ENCODE assay signal across 8 mouse cellular contexts in the genomic region with DNA sequence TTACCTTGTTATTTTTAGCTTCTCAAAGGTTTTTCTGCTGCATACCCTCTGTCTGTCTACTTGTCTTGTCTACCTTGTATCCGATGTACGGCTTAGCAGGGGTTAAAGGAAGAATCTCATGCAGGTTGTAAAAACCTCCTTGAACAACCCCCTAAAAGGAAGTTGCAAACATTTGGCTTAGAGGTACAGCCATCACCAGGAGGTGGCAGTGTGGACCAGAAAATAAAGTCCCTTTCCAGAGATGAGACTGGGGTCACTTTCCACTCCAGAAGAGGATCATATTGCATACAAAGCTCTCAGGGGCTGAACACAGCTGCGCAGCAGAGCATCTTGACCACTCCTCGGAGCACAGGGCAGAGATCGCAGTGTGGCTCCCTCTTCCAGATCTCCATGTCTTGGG.
DNase-seq lines count a peak whose midpoint lies in the region; ATAC-seq lines count a peak whose summit lies in the region.

No protein-coding gene starts in this region.

- 17% methylated on average over 5 of the region's 5 CpGs for WGBS in hindbrain, embryonic 16.5 days
- WGBS in midbrain, embryonic 13.5 days: 17% methylated on average over 5 of the region's 5 CpGs

- 0 out of 2 replicates have a peak, but pooled peaks cover 7% of the 10 kb centered on the region for H3K27me3 ChIP-seq in hindbrain, embryonic 16.5 days (replicated peaks; ENCODE audit: control insufficient read depth, insufficient read depth, low read length)
- peaks cover 44% of the 10 kb centered on the region for H3K27me3 ChIP-seq in midbrain, embryonic 13.5 days

- no peak overlapping the region for H3K4me2 ChIP-seq in hindbrain, embryonic 16.5 days (ENCODE audit: low read length)
- H3K4me2 ChIP-seq in midbrain, embryonic 13.5 days (replicated peaks): no peak overlapping the region

- no peak overlapping the region for H3K27ac ChIP-seq in hindbrain, embryonic 16.5 days (ENCODE audit: low read depth, low read length)
- no peak overlapping the region for H3K27ac ChIP-seq in midbrain, embryonic 13.5 days

- no peaks in the 10 kb centered on the region for H3K9me3 ChIP-seq in hindbrain, embryonic 16.5 days (ENCODE audit: control insufficient read depth, low read length)
- no peaks in the 10 kb centered on the region for H3K9me3 ChIP-seq in midbrain, embryonic 13.5 days

- ATAC-seq in hindbrain, embryonic 16.5 days: peak; percentile 70
- ATAC-seq in midbrain, embryonic 13.5 days: peak; percentile 55; the same call in 1 of the 2 replicates

- no peak overlapping the region; the same call in 1 of the 2 replicates for H3K9ac ChIP-seq in hindbrain, embryonic 16.5 days (ENCODE audit: low read depth, low read length)
- H3K9ac ChIP-seq in midbrain, embryonic 13.5 days (replicated peaks): no peak overlapping the region

- no peaks in the 10 kb centered on the region; the same call in 1 of the 2 replicates for H3K4me1 ChIP-seq in hindbrain, embryonic 16.5 days (ENCODE audit: control insufficient read depth, insufficient read depth, low read depth, low read length)
- H3K4me1 ChIP-seq in midbrain, embryonic 13.5 days (replicated peaks): no peaks in the 10 kb centered on the region

- intact Hi-C loops in left cerebral cortex, postnatal 36 days (cut with DNase I): no loop called here

- no peaks in the 10 kb centered on the region for H3K36me3 ChIP-seq in hindbrain, embryonic 16.5 days (ENCODE audit: control insufficient read depth, insufficient read depth, low read length)
- H3K36me3 ChIP-seq in midbrain, embryonic 13.5 days: no peaks in the 10 kb centered on the region

- peak; percentile 23 for DNase-seq in gastrocnemius, adult 18-20 months (ENCODE audit: low spot score)
- no peak for DNase-seq in gastrocnemius, postnatal 25 days
- DNase-seq in MEL-GATA-1-ER (ENCODE audit: extremely low read depth, low read depth): peak; percentile 33
- DNase-seq in embryo, embryonic 11.5 days (ENCODE audit: low read depth, low spot score): peak; percentile 64
- DNase-seq in left cerebral cortex, postnatal 36 days (ENCODE audit: low spot score in 2 of 2): peak; percentile 10 to 25
- peak; percentile 9 for DNase-seq in telencephalon, adult 2 months (ENCODE audit: low read depth, low spot score)

- H3K4me3 ChIP-seq in hindbrain, embryonic 16.5 days (ENCODE audit: low read length): no peak overlapping the region
- H3K4me3 ChIP-seq in midbrain, embryonic 13.5 days (replicated peaks): no peak overlapping the region
